Mouse (Mus musculus) midbrain, embryonic 11.5 days (tissue): ENCODE measurements at regions not wholly inside any gene's neighbourhood (a gene's known extent, or its start where the extent isn't known, plus 50 kb on each side); places are given as distances from the start of the nearest gene placed in this dataset.

Experiments
- ATAC-seq: fragments of 200-750 bp; cut with Nextera tagmentation; 2 replicates; pipeline ENCODE4 v1.8.0; 2017; ENCODE audit warnings: moderate TSS enrichment, moderate library complexity; ENCODE audit not compliant: low FRiP score
- DNase-seq: peaks from one replicate; pipeline ENCODE4 v3.0.0; 2015; ENCODE audit warnings: low spot score; ENCODE audit errors: missing footprints
- H3K27ac ChIP-seq: fragments of 300-500 bp; sonication (generic); 2 replicates; pipeline ENCODE4 v1.5.1; 2014; ENCODE audit warnings: low read depth, low read length
- H3K27me3 ChIP-seq: fragments of 300-500 bp; sonication (generic); 2 replicates; pipeline ENCODE4 v1.6.1; 2014; ENCODE audit warnings: mild to moderate bottlenecking, low read length, moderate library complexity, mixed read lengths; ENCODE audit not compliant: control insufficient read depth, insufficient read depth
- H3K36me3 ChIP-seq: fragments of 300-500 bp; sonication (generic); 2 replicates; pipeline ENCODE4 v1.6.1; 2014; ENCODE audit warnings: mild to moderate bottlenecking, low read length, moderate library complexity, mixed read lengths; ENCODE audit not compliant: control insufficient read depth, insufficient read depth
- H3K4me1 ChIP-seq: fragments of 300-500 bp; sonication (generic); 2 replicates; pipeline ENCODE4 v1.6.1; 2014; ENCODE audit warnings: low read length; ENCODE audit not compliant: control insufficient read depth, insufficient read depth
- H3K4me2 ChIP-seq: fragments of 300-500 bp; sonication (generic); 2 replicates; pipeline ENCODE4 v1.6.1; 2014; ENCODE audit warnings: mild to moderate bottlenecking, moderate library complexity
- H3K4me3 ChIP-seq: fragments of 300-500 bp; sonication (generic); 2 replicates; pipeline ENCODE4 v1.5.1; 2014; ENCODE audit warnings: low read depth, low read length
- H3K9ac ChIP-seq: fragments of 300-500 bp; sonication (generic); 2 replicates; pipeline ENCODE4 v1.6.1; 2014; ENCODE audit warnings: low read length
- H3K9me3 ChIP-seq: fragments of 300-500 bp; sonication (generic); 2 replicates; pipeline ENCODE4 v1.6.1; 2016; ENCODE audit warnings: low read length; ENCODE audit not compliant: control insufficient read depth
- WGBS: fragments of 180-500 bp; shearing (Covaris S2); extraction: QIAGEN DNeasy Blood & Tissue Kit; methylation state at CpG from one replicate; pipeline ENCODE4 v1.1.7; 2014; 5-methylcytosine and 5-hydroxymethylcytosine counted together

GRCm38 (mm10) chr10:56453578-56454069 lies 76.5 kb downstream of the Gja1 start:
- Histone ChIP-seq H3K4me3 (no peak overlapping the region), H3K27ac (no peak overlapping the region), H3K9me3 (no peaks in the 10 kb centered on the region), H3K4me1 (no peaks in the 10 kb centered on the region), H3K4me2 (no peak overlapping the region), H3K9ac (no peak overlapping the region), H3K27me3 (no peaks in the 10 kb centered on the region), H3K36me3 (no peaks in the 10 kb centered on the region)
- peak; percentile 6 for DNase-seq
- 0 out of 2 replicates have a peak, but pooled peaks have one; percentile 27 for ATAC-seq
- 89% methylated on average over 4 of the region's 4 CpGs for WGBS

GRCm38 (mm10) chr10:56455867-56456468 lies 78.8 kb downstream of the Gja1 start:
- Histone ChIP-seq H3K27me3 (no peaks in the 10 kb centered on the region), H3K36me3 (no peaks in the 10 kb centered on the region), H3K9ac (no peak overlapping the region), H3K4me1 (no peaks in the 10 kb centered on the region), H3K27ac (no peak overlapping the region), H3K4me2 (no peak overlapping the region), H3K4me3 (no peak overlapping the region), H3K9me3 (no peaks in the 10 kb centered on the region)
- WGBS: 93% methylated on average over 2 of the region's 2 CpGs
- DNase-seq (peak; percentile 41), ATAC-seq (no peak)

GRCm38 (mm10) chr10:56468537-56468936 lies 91.4 kb downstream of the Gja1 start:
- Histone ChIP-seq H3K4me1 (no peaks in the 10 kb centered on the region), H3K4me3 (no peak overlapping the region), H3K27ac (no peak overlapping the region), H3K9me3 (no peaks in the 10 kb centered on the region), H3K36me3 (no peaks in the 10 kb centered on the region), H3K27me3 (no peaks in the 10 kb centered on the region), H3K4me2 (no peak overlapping the region), H3K9ac (no peak overlapping the region)
- DNase-seq: peak; percentile 77
- WGBS: 64% methylated on average over 6 of the region's 6 CpGs
- ATAC-seq: no peak

- no peaks in the 10 kb centered on the region for H3K27me3 ChIP-seq
- no peak overlapping the region for H3K9ac ChIP-seq
- DNase-seq: peak; percentile 84
- ATAC-seq: no peak
- no peak overlapping the region for H3K27ac ChIP-seq
- H3K4me1 ChIP-seq: no peaks in the 10 kb centered on the region
- H3K4me2 ChIP-seq: no peak overlapping the region
- no peaks in the 10 kb centered on the region for H3K9me3 ChIP-seq
- no peak overlapping the region for H3K4me3 ChIP-seq
- 55% methylated on average over 15 of the region's 15 CpGs for WGBS
- H3K36me3 ChIP-seq: no peaks in the 10 kb centered on the region
Measured at GRCm38 (mm10) chr10:56468993-56469712, 92.0 kb downstream of the Gja1 start.

- no peaks in the 10 kb centered on the region for H3K27me3 ChIP-seq
Measured at GRCm38 (mm10) chr10:56469895-56470294, 92.8 kb downstream of the Gja1 start.

GRCm38 (mm10) chr10:56474951-56475350 lies 97.8 kb downstream of the Gja1 start:
- Histone ChIP-seq H3K9me3 (no peaks in the 10 kb centered on the region), H3K4me1 (no peaks in the 10 kb centered on the region), H3K27me3 (no peaks in the 10 kb centered on the region), H3K36me3 (no peaks in the 10 kb centered on the region), H3K4me3 (no peak overlapping the region), H3K9ac (no peak overlapping the region), H3K27ac (no peak overlapping the region), H3K4me2 (no peak overlapping the region)
- no peak for ATAC-seq
- 71% methylated on average over 6 of the region's 6 CpGs for WGBS
- no peak for DNase-seq

More at GRCm38 (mm10) chr10:56469895-56470294, 92.8 kb downstream of the Gja1 start:
- Histone ChIP-seq H3K27ac (no peak overlapping the region), H3K36me3 (no peaks in the 10 kb centered on the region), H3K4me1 (no peaks in the 10 kb centered on the region), H3K9me3 (no peaks in the 10 kb centered on the region), H3K4me3 (no peak overlapping the region), H3K4me2 (no peak overlapping the region), H3K9ac (no peak overlapping the region)
- ATAC-seq (no peak), DNase-seq (peak; percentile 61)
- WGBS: 80% methylated on average over 3 of the region's 3 CpGs

- WGBS: 64% methylated on average over 9 of the region's 9 CpGs
- Histone ChIP-seq H3K27me3 (no peaks in the 10 kb centered on the region), H3K4me3 (no peak overlapping the region), H3K36me3 (no peaks in the 10 kb centered on the region), H3K9me3 (no peaks in the 10 kb centered on the region), H3K9ac (no peak overlapping the region), H3K4me2 (no peak overlapping the region), H3K4me1 (no peaks in the 10 kb centered on the region), H3K27ac (no peak overlapping the region)
- peak; percentile 59 for DNase-seq
- ATAC-seq: no peak
Measured at GRCm38 (mm10) chr10:56482156-56482716, 105.1 kb downstream of the Gja1 start.

GRCm38 (mm10) chr10:56484931-56485330 lies 107.8 kb downstream of the Gja1 start:
- H3K9me3 ChIP-seq: no peaks in the 10 kb centered on the region
- H3K9ac ChIP-seq: no peak overlapping the region
- no peaks in the 10 kb centered on the region for H3K36me3 ChIP-seq
- H3K4me1 ChIP-seq: no peaks in the 10 kb centered on the region
- H3K4me2 ChIP-seq: no peak overlapping the region
- DNase-seq: no peak
- no peak overlapping the region for H3K27ac ChIP-seq
- H3K4me3 ChIP-seq: no peak overlapping the region
- H3K27me3 ChIP-seq: no peaks in the 10 kb centered on the region
- 93% methylated on average over 8 of the region's 8 CpGs for WGBS
- no peak for ATAC-seq

GRCm38 (mm10) chr10:56485746-56486145 lies 108.6 kb downstream of the Gja1 start:
- 87% methylated on average over 5 of the region's 5 CpGs for WGBS
- no peak overlapping the region for H3K4me3 ChIP-seq
- H3K4me2 ChIP-seq: no peak overlapping the region
- no peak overlapping the region for H3K9ac ChIP-seq
- H3K36me3 ChIP-seq: no peaks in the 10 kb centered on the region
- DNase-seq: peak; percentile 14
- H3K27me3 ChIP-seq: no peaks in the 10 kb centered on the region
- no peaks in the 10 kb centered on the region for H3K9me3 ChIP-seq
- no peaks in the 10 kb centered on the region for H3K4me1 ChIP-seq
- no peak overlapping the region for H3K27ac ChIP-seq
- no peak for ATAC-seq
